Mouse (Mus musculus): ENCODE measurements around the gene Bach1. TPM values are rescaled to one million over a fixed set of nuclear protein-coding genes. Genes with fewer than 3 reads are reported as not detected.

The Bach1 gene
- polyA plus RNA-seq (2017; shearing (Covaris generic)) = 1 to 10 TPM; 3.4 to 3.7 TPM

DNA sequence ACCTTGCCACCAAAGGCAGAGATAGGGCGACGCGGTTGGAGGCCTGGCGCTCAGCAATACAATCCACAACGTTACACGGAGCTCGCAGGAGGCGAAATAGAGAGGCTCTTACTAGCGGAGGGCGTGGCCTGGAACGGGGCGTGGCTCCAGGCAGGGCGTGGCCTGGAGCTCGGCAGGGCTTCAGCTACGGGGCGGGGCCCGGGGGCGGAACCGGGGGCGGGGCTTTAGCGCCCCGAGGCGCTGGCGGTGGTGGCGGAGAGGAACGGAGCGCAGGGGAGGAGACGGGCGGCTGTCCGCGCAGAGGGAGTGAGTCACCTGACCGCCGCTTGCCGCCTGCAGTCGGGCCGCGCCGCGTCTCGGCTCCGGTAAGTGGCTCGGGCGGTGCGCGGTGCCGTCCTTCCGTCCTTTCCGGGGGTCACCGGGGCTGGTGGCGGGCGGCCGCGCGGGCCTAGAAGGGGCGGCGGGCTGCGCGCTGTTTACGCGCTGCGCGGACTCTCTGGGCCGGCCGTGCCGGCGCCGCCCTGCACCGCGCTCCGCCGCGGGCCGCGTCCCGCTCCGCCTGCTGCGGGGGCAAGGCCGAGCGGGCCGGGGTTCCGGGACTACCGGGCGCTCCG lies at the start of gene Bach1:
Gene Bach1, plus strand, starts transcription at position 254 of the 614 bp plus-strand sequence.

Other genes starting within 250 kb of the Bach1 start
- gene Usp16, start 244.2 kb upstream of the Bach1 start, polyA plus RNA-seq (2017; shearing (Covaris generic)) = 10 to 100 TPM; 62.1 to 89.4 TPM
- gene Cct8, start 203.1 kb upstream of the Bach1 start, polyA plus RNA-seq (2017; shearing (Covaris generic)) = 100 to 1,000 TPM; 343 to 404 TPM
- gene Map3k7cl, start 145.6 kb upstream of the Bach1 start, polyA plus RNA-seq (2017; shearing (Covaris generic)) = under 1 TPM in 1 of 2 experiments, not detected in 1; 0.17 TPM